Mouse (Mus musculus): ENCODE data around the gene Dock9. TPM values are rescaled to one million over a fixed set of nuclear protein-coding genes. Genes with fewer than 3 reads are reported as not detected.

Dock9 gene
- polyA plus RNA-seq, 1 experiment from 2014 or later: 5.1 TPM

- ATAC-seq (ENCODE audit: insufficient number of reproducible peaks, insufficient read depth, low FRiP score, low TSS enrichment, low read depth): no peak
- Histone ChIP-seq H3K4me3 (replicated peaks) (no peak within 1 kb of the TSS), H3K9ac (replicated peaks) (no peak within 1 kb of the TSS), H3K9me3 (no peaks in the 10 kb centered on the region), H3K27me3 (peaks cover 65% of the 10 kb centered on the region), H3K36me3 (no peaks in the 10 kb centered on the region), H3K4me1 (replicated peaks) (peaks cover 6% of the 10 kb centered on the region; the same call in 1 of the 2 replicates), H3K4me2 (peak within 1 kb of the TSS; percentile 42), H3K27ac (no peak within 1 kb of the TSS)
- WGBS: 11% methylated on average over 33 of the region's 33 CpGs
These were observed 292.7 kb downstream of the Dock9 start, which contains the start of gene Slc15a1 for GRCm38 (mm10) chr14:121504781-121505484. Slc15a1 (minus strand) TSS chr14:121505252.

DNA sequence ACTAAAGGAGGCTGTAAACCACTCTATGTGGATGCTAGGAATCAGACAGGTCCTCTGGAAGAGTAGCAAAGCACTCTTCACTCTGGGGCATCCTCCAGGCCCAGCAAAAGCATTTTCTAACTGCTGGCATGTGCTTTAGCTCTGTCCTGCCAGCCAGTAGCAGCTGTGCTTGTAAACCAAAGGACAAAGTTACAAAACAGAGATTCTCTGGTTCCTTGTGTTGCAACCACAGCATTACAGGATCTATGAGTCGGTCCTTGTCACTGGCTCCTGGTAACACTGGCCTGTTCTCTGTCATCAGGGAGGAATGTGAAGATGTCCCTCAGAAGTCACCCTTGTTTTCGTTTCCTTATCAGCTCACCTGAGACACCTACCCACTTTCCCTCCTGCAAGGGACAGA, 297.1 kb downstream of the Dock9 start:
- ATAC-seq (ENCODE audit: insufficient number of reproducible peaks, insufficient read depth, low FRiP score, low TSS enrichment, low read depth): no peak
- peaks cover 44% of the 10 kb centered on the region for H3K27me3 ChIP-seq
- H3K9me3 ChIP-seq: no peaks in the 10 kb centered on the region
- no peak overlapping the region for H3K4me3 ChIP-seq (replicated peaks)
- H3K27ac ChIP-seq: no peak overlapping the region
- WGBS: 71% methylated on average over 2 of the region's 2 CpGs
- no peaks in the 10 kb centered on the region for H3K36me3 ChIP-seq
- H3K9ac ChIP-seq (replicated peaks): no peak overlapping the region
- H3K4me2 ChIP-seq: no peak overlapping the region
- peaks cover 6% of the 10 kb centered on the region; the same call in 1 of the 2 replicates for H3K4me1 ChIP-seq (replicated peaks)

DNA sequence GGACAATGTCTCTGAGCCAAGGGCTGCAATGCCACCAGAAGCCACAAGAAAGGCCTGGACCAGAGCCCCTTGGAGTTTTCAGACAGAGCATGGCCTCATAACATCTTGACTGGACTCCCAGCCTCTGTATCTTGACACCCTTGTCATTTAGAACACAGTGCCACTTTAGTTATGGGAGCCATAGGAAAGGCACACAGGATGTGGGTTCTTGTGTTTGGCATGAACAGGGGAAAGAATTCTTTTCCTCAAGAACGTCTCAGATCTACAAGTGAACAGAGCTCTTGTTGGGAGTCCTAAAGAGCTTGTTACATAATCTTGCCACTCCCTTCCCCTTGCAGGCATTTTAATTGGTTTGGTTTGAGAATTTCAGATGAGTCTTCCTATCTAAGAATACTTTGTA, 297.9 kb downstream of the Dock9 start:
- no peak for ATAC-seq (ENCODE audit: insufficient number of reproducible peaks, insufficient read depth, low FRiP score, low TSS enrichment, low read depth)
- H3K4me3 ChIP-seq (replicated peaks): no peak overlapping the region
- WGBS: 83% methylated on average over 1 of the region's 1 CpGs

DNA sequence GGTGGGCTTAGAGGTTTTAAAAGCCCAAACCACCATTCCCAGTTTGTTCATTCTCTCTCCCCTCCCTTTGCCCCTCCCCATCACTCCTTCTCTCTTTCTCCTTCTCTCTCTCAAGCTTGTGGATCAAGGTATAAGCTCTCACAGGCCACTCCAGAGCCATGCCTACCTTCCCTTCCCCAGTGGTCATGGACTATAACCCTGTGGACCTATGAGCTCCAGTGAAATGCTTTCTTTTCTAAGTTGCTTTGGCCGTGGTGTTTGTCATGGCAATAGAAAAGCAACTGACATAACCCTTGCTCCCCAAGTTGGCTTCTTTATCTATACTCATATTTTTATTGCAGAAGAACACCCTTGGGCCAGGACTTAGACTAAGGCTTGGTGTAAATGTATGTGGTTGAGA, 299.8 kb downstream of the Dock9 start:
- H3K36me3 ChIP-seq: no peaks in the 10 kb centered on the region
- H3K27me3 ChIP-seq: peaks cover 20% of the 10 kb centered on the region; the same call in 1 of the 2 replicates
- no peak overlapping the region for H3K27ac ChIP-seq
- H3K9me3 ChIP-seq: no peaks in the 10 kb centered on the region
- no peak overlapping the region for H3K9ac ChIP-seq (replicated peaks)
- H3K4me1 ChIP-seq (replicated peaks): peaks cover 5% of the 10 kb centered on the region
- ATAC-seq (ENCODE audit: insufficient number of reproducible peaks, insufficient read depth, low FRiP score, low TSS enrichment, low read depth): no peak
- no peak overlapping the region for H3K4me2 ChIP-seq
- no peak overlapping the region for H3K4me3 ChIP-seq (replicated peaks)
- WGBS: 93% methylated on average over 1 of the region's 1 CpGs

More for the DNA sequence above, 297.9 kb downstream of the Dock9 start:
- Histone ChIP-seq H3K27ac (no peak overlapping the region), H3K36me3 (no peaks in the 10 kb centered on the region), H3K4me2 (no peak overlapping the region), H3K9me3 (no peaks in the 10 kb centered on the region), H3K27me3 (peaks cover 39% of the 10 kb centered on the region), H3K9ac (replicated peaks) (no peak overlapping the region), H3K4me1 (replicated peaks) (0 out of 2 replicates have a peak, but pooled peaks cover 2% of the 10 kb centered on the region)

DNA sequence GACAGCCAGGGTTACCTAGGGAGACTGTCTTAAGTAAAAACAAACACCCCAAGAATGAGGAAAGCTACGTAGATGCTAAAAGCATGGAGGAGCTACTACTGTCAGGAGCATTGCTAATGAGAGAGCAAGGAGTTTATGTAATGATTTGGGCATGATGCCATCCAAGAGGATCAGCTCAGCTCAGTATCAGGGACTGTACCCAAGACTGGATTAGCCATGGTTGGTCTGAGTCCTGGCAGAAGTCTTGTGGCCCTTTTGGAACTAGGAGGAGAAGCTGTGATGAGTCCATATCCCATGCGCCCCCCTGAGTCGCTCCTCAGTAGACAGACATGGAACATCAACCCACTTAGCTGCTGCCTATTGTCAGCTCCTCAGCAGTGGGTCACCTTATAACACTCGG, 301.9 kb downstream of the Dock9 start:
- Histone ChIP-seq H3K36me3 (no peaks in the 10 kb centered on the region), H3K4me3 (replicated peaks) (no peak overlapping the region), H3K4me1 (replicated peaks) (peaks cover 18% of the 10 kb centered on the region), H3K9ac (replicated peaks) (no peak overlapping the region), H3K27me3 (peaks cover 7% of the 10 kb centered on the region; the same call in 1 of the 2 replicates), H3K27ac (no peak overlapping the region), H3K9me3 (no peaks in the 10 kb centered on the region), H3K4me2 (no peak overlapping the region)
- ATAC-seq (ENCODE audit: insufficient number of reproducible peaks, insufficient read depth, low FRiP score, low TSS enrichment, low read depth): no peak
- WGBS: 84% methylated on average over 4 of the region's 4 CpGs

DNA sequence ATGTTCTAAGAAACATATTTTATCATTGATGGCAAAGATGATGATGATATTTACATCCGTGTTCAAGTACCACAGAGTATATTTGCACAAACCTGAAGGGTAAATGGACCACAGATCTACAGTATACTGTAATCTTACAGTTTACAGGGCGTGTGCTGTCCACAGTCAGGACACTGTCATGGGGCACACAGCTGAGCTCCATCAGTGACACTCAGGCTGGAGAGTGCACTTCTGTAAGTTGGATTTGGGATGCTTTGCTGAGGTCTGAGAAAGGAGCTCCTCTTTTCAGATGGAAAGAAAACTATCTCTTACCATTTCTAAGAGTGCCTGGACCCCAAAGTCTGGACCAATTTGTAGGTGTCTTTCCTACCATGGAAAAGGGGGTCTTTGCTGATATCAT, 302.5 kb downstream of the Dock9 start:
- Histone ChIP-seq H3K27me3 (0 out of 2 replicates have a peak, but pooled peaks cover 3% of the 10 kb centered on the region), H3K27ac (no peak overlapping the region), H3K36me3 (no peaks in the 10 kb centered on the region), H3K9ac (replicated peaks) (no peak overlapping the region), H3K4me2 (no peak overlapping the region), H3K9me3 (no peaks in the 10 kb centered on the region), H3K4me3 (replicated peaks) (no peak overlapping the region), H3K4me1 (replicated peaks) (peaks cover 18% of the 10 kb centered on the region)
- no peak for ATAC-seq (ENCODE audit: insufficient number of reproducible peaks, insufficient read depth, low FRiP score, low TSS enrichment, low read depth)
- WGBS: 79% methylated on average over 2 of the region's 2 CpGs

GRCm38 (mm10) chr14:121494238-121494637, 303.4 kb downstream of the Dock9 start:
- no peaks in the 10 kb centered on the region for H3K36me3 ChIP-seq
- no peak overlapping the region for H3K4me3 ChIP-seq (replicated peaks)
- no peak overlapping the region for H3K4me2 ChIP-seq
- 55% methylated on average over 2 of the region's 2 CpGs for WGBS
- H3K9ac ChIP-seq (replicated peaks): no peak overlapping the region
- ATAC-seq (ENCODE audit: insufficient number of reproducible peaks, insufficient read depth, low FRiP score, low TSS enrichment, low read depth): no peak
- H3K27ac ChIP-seq: no peak overlapping the region
- peaks cover 18% of the 10 kb centered on the region for H3K4me1 ChIP-seq (replicated peaks)
- 0 out of 2 replicates have a peak, but pooled peaks cover 3% of the 10 kb centered on the region for H3K27me3 ChIP-seq
- no peaks in the 10 kb centered on the region for H3K9me3 ChIP-seq

GRCm38 (mm10) chr14:121493712-121494111, 303.9 kb downstream of the Dock9 start:
- no peak overlapping the region for H3K27ac ChIP-seq
- WGBS: 69% methylated on average over 3 of the region's 3 CpGs
- no peaks in the 10 kb centered on the region for H3K36me3 ChIP-seq
- H3K9ac ChIP-seq (replicated peaks): no peak overlapping the region
- H3K4me3 ChIP-seq (replicated peaks): no peak overlapping the region
- H3K9me3 ChIP-seq: no peaks in the 10 kb centered on the region
- no peak for ATAC-seq (ENCODE audit: insufficient number of reproducible peaks, insufficient read depth, low FRiP score, low TSS enrichment, low read depth)
- H3K4me2 ChIP-seq: no peak overlapping the region
- H3K27me3 ChIP-seq: 0 out of 2 replicates have a peak, but pooled peaks cover 3% of the 10 kb centered on the region
- peaks cover 18% of the 10 kb centered on the region for H3K4me1 ChIP-seq (replicated peaks)

- H3K9me3 ChIP-seq: no peaks in the 10 kb centered on the region
- peaks cover 18% of the 10 kb centered on the region for H3K4me1 ChIP-seq (replicated peaks)
- no peak overlapping the region for H3K9ac ChIP-seq (replicated peaks)
- H3K27me3 ChIP-seq: 0 out of 2 replicates have a peak, but pooled peaks cover 3% of the 10 kb centered on the region
- no peak for ATAC-seq (ENCODE audit: insufficient number of reproducible peaks, insufficient read depth, low FRiP score, low TSS enrichment, low read depth)
- no peak overlapping the region for H3K4me3 ChIP-seq (replicated peaks)
- 0 out of 2 replicates have a peak overlapping the region, but pooled peaks have one; percentile 13 for H3K4me2 ChIP-seq
- no peaks in the 10 kb centered on the region for H3K36me3 ChIP-seq
- H3K27ac ChIP-seq: peak overlapping the region; percentile 7; the same call in 1 of the 2 replicates
- 45% methylated on average over 8 of the region's 8 CpGs for WGBS
These were observed 305.3 kb downstream of the Dock9 start for GRCm38 (mm10) chr14:121492328-121492727.

Other genes starting within 250 kb of the Dock9 start
- 63.1 and 68.3 TPM in 2 replicates for gene Ubac2, start 80.8 kb upstream of the Dock9 start, polyA plus RNA-seq (2016; fragmentation: Nextera tagmentation; extraction: Ambion mirVana)
- 0.45 and 0.51 TPM in 2 replicates for gene Gpr18, start 117.9 kb upstream of the Dock9 start, polyA plus RNA-seq (2016; fragmentation: Nextera tagmentation; extraction: Ambion mirVana)
- 2.4 and 3.0 TPM in 2 replicates for gene Gpr183, start 167.4 kb upstream of the Dock9 start, polyA plus RNA-seq (2016; fragmentation: Nextera tagmentation; extraction: Ambion mirVana)
- gene Timm8a2, start 236.8 kb upstream of the Dock9 start, polyA plus RNA-seq (2016; fragmentation: Nextera tagmentation; extraction: Ambion mirVana): not detected in 2 replicates

All from limb, embryonic 12.5 days (tissue).